Comparison of ENCODE assay signal across 20 mouse cellular contexts in genomic region chr10:67050766-67051165, GRCm38 (mm10). TPM values are rescaled to one million over a fixed set of nuclear protein-coding genes. Genes with fewer than 3 reads are reported as not detected.
A peak's percentile ranks its signal among the peaks of the same experiment; 100 is the strongest.
DNase-seq lines count a peak whose midpoint lies in the region; ATAC-seq and TF ChIP-seq lines count a peak whose summit lies in the region.
"Had no signal": no experiment of that assay in that cellular context is flagged by ENCODE, and none has a peak within 500 bp of the region (broad histone marks: within the 10 kb centered on the region; RNA-seq: fewer than 3 reads in every experiment).

No protein-coding gene starts in this region.

- no peak for TF ChIP-seq RAD21 in CH12.LX (IDR thresholded peaks at IDR 0.05; ENCODE audit: low read depth, low read length)

- H3K4me2 ChIP-seq in hindbrain, embryonic 13.5 days, result no peak overlapping the region
- peak overlapping the region; percentile 69; the same call in 1 of the 2 replicates for H3K4me2 ChIP-seq in CH12.LX (ENCODE audit: insufficient read depth, low read depth, poor library complexity, severe bottlenecking)
- H3K4me2 ChIP-seq: forebrain, embryonic 12.5 days; heart, embryonic 15.5 days; limb, embryonic 13.5 days; neural tube, embryonic 12.5 days had no signal

- no peak for DNase-seq in hindbrain, embryonic 10.5 days (ENCODE audit: low spot score)
- peak; percentile 20 to 55 for DNase-seq in kidney, postnatal 25 days
- DNase-seq in kidney, postnatal 10 days, result no peak
- peak; percentile 63 for DNase-seq in CH12.LX (ENCODE audit: extremely low read depth)
- peak; percentile 52 for DNase-seq in adipocyte (ENCODE audit: low spot score)
- no peak for DNase-seq in lung, postnatal 4 days
- DNase-seq: cerebellum, adult 9-11 months; embryo, embryonic 11 days; gastrocnemius, postnatal 36 days; lung, postnatal 10 days; thymus, postnatal 14 days had no signal

- H3K27me3 ChIP-seq in hindbrain, embryonic 13.5 days, result no peaks in the 10 kb centered on the region
- H3K27me3 ChIP-seq in hindbrain, embryonic 10.5 days (ENCODE audit: insufficient read depth, poor library complexity, severe bottlenecking), result no peaks in the 10 kb centered on the region
- H3K27me3 ChIP-seq in CH12.LX (replicated peaks), result no peaks in the 10 kb centered on the region
- H3K27me3 ChIP-seq: forebrain, embryonic 12.5 days; heart, embryonic 15.5 days; limb, embryonic 13.5 days; megakaryocyte, embryonic 14.5 days; neural tube, embryonic 12.5 days had no signal

- no peak for TF ChIP-seq EP300 in CH12.LX (IDR thresholded peaks at IDR 0.05; ENCODE audit: low read length)

- TF ChIP-seq CTCF in CH12.LX (conservative IDR thresholded peaks at IDR 0.05 in 1 of 2, IDR thresholded peaks at IDR 0.05 in 1 of 2; ENCODE audit: low read depth in 2 of 2, low read length in 2 of 2), result no peak

- peaks cover 39% of the 10 kb centered on the region for H3K4me1 ChIP-seq in hindbrain, embryonic 13.5 days (replicated peaks)
- peaks cover 21% of the 10 kb centered on the region for H3K4me1 ChIP-seq in hindbrain, embryonic 10.5 days (replicated peaks)
- peaks cover 19 to 71% of the 10 kb centered on the region in 2 experiments for H3K4me1 ChIP-seq in CH12.LX (ENCODE audit: control insufficient read depth in 1 of 2, insufficient read depth in 2 of 2)

- dilution Hi-C loops in CH12.LX (cut with MboI; ENCODE audit: extremely low pct_ligation_motif_present, extremely low pct_unique_long_range_greater_than_20kb, low sequenced_read_pairs), result no loop called here

- no peaks in the 10 kb centered on the region for H3K9me3 ChIP-seq in hindbrain, embryonic 13.5 days
- H3K9me3 ChIP-seq in hindbrain, embryonic 10.5 days, result no peaks in the 10 kb centered on the region
- H3K9me3 ChIP-seq in CH12.LX (replicated peaks; ENCODE audit: low read length), result no peaks in the 10 kb centered on the region
- H3K9me3 ChIP-seq: forebrain, embryonic 12.5 days; G1E; heart, embryonic 15.5 days; limb, embryonic 13.5 days; megakaryocyte, embryonic 14.5 days; neural tube, embryonic 12.5 days had no signal

- H3K79me2 ChIP-seq in CH12.LX (replicated peaks; ENCODE audit: control insufficient read depth, extremely low read depth, insufficient read depth, poor library complexity, severe bottlenecking), result peaks cover 53% of the 10 kb centered on the region

- no peak for TF ChIP-seq POLR2A in CH12.LX (IDR thresholded peaks at IDR 0.05; ENCODE audit: low read depth, low read length)

- in situ Hi-C loops in CH12.LX (cut with MboI; ENCODE audit: low pct_ligation_motif_present, low pct_unique_long_range_greater_than_20kb, low sequenced_read_pairs), result no loop called here

- H3K4me3 ChIP-seq in hindbrain, embryonic 13.5 days, result no peak overlapping the region
- no peak overlapping the region for H3K4me3 ChIP-seq in hindbrain, embryonic 10.5 days
- H3K4me3 ChIP-seq in CH12.LX (replicated peaks in 1 of 3; ENCODE audit: low read depth in 2 of 3, low read length in 2 of 3, poor library complexity in 1 of 3), result no peak overlapping the region
- H3K4me3 ChIP-seq: forebrain, embryonic 12.5 days; heart, embryonic 15.5 days; limb, embryonic 13.5 days; megakaryocyte, embryonic 14.5 days; neural tube, embryonic 12.5 days had no signal

- 51% methylated on average over 6 of the region's 7 CpGs for WGBS in hindbrain, embryonic 13.5 days
- 70% methylated on average over 7 of the region's 7 CpGs for WGBS in hindbrain, embryonic 10.5 days

- no peak for ATAC-seq in hindbrain, embryonic 13.5 days (ENCODE audit: low FRiP score)
- ATAC-seq: intestine, embryonic 16.5 days; midbrain, embryonic 16.5 days had no signal

- 0 out of 2 replicates have a peak overlapping the region, but pooled peaks have one; percentile 30 for H3K27ac ChIP-seq in hindbrain, embryonic 13.5 days
- no peak overlapping the region for H3K27ac ChIP-seq in hindbrain, embryonic 10.5 days
- peak overlapping the region; percentile 72; the same call in 1 of the 2 replicates for H3K27ac ChIP-seq in CH12.LX (ENCODE audit: insufficient read depth, low read depth)
- H3K27ac ChIP-seq: forebrain, embryonic 12.5 days; limb, embryonic 13.5 days; neural tube, embryonic 12.5 days had no signal

- no peaks in the 10 kb centered on the region for H3K36me3 ChIP-seq in hindbrain, embryonic 13.5 days
- H3K36me3 ChIP-seq in hindbrain, embryonic 10.5 days, result 0 out of 2 replicates have a peak, but pooled peaks cover 6% of the 10 kb centered on the region
- peaks cover 4 to 9% of the 10 kb centered on the region in 2 experiments for H3K36me3 ChIP-seq in CH12.LX (replicated peaks in 1 of 2; ENCODE audit: control insufficient read depth in 1 of 2, insufficient read depth in 1 of 2, low read length in 1 of 2)
- H3K36me3 ChIP-seq: forebrain, embryonic 12.5 days; heart, embryonic 15.5 days; limb, embryonic 13.5 days; neural tube, embryonic 12.5 days had no signal

- no peak overlapping the region for H3K9ac ChIP-seq in hindbrain, embryonic 13.5 days
- 0 out of 2 replicates have a peak overlapping the region, but pooled peaks have one; percentile 28 for H3K9ac ChIP-seq in CH12.LX (ENCODE audit: insufficient read depth, low read depth)
- H3K9ac ChIP-seq: forebrain, embryonic 12.5 days; heart, embryonic 15.5 days; limb, embryonic 13.5 days; neural tube, embryonic 12.5 days had no signal

TF ChIP-seq in CH12.LX, 34 proteins besides CTCF, POLR2A, EP300 and RAD21:
- TF ChIP-seq ZNF384 (IDR thresholded peaks at IDR 0.05; ENCODE audit: low read depth, low read length), result peak; percentile 61; the same call in 1 of the 2 replicates
- no peak for TF ChIP-seq MEF2A (IDR thresholded peaks at IDR 0.05; ENCODE audit: borderline replicate concordance, low read depth, low read length)
TF ChIP-seq in CH12.LX: peak in this region for 1.

RNA-seq across cellular contexts. Expression of gene Jmjd1c, which starts 45.2 kb away (rescaled TPM):
- polyA plus RNA-seq in hindbrain, embryonic 13.5 days (2015; fragmentation: Nextera tagmentation; extraction: Ambion mirVana), result 47.7 and 50.3 TPM in 2 replicates
- 32.7 and 36.7 TPM in 2 replicates for polyA plus RNA-seq in hindbrain, embryonic 10.5 days (2016; fragmentation: Nextera tagmentation; extraction: Ambion mirVana)
- total RNA-seq in CH12.LX (2012; rRNA removed), result 41.2 and 41.6 TPM in 2 replicates
- 41.2 and 41.4 TPM in 2 replicates for total RNA-seq in CH12.LX (2014; rRNA removed)
- 40.9 and 50.1 TPM in 2 replicates for polyA plus RNA-seq in CH12.LX (2012; ENCODE audit: insufficient read length, low read depth)

RNA-seq across cellular contexts. Expression of gene Reep3, which starts 46.0 kb away (rescaled TPM):
- polyA plus RNA-seq in hindbrain, embryonic 13.5 days (2015; fragmentation: Nextera tagmentation; extraction: Ambion mirVana), result 42.6 and 44.9 TPM in 2 replicates
- polyA plus RNA-seq in hindbrain, embryonic 10.5 days (2016; fragmentation: Nextera tagmentation; extraction: Ambion mirVana), result 34.7 and 35.1 TPM in 2 replicates
- total RNA-seq in CH12.LX (2012; rRNA removed), result 20.3 and 23.2 TPM in 2 replicates
- 20.0 and 23.3 TPM in 2 replicates for total RNA-seq in CH12.LX (2014; rRNA removed)
- 20.5 and 21.8 TPM in 2 replicates for polyA plus RNA-seq in CH12.LX (2012; ENCODE audit: insufficient read length, low read depth)

Comparison
In these comparisons a context has a peak if more than half of its experiments do, and no peak if none do; other contexts are left out.
1. DNase-seq: peak in kidney, postnatal 25 days (2 of 2), CH12.LX (single experiment) and adipocyte (single experiment); none in hindbrain, embryonic 10.5 days (single experiment), kidney, postnatal 10 days (single experiment) and lung, postnatal 4 days (0 of 2).